Comparison of ENCODE assay signal across 9 mouse cellular contexts in genomic region chr19:28967652-28968051, GRCm38 (mm10). TPM values are rescaled to one million over a fixed set of nuclear protein-coding genes. Genes with fewer than 3 reads are reported as not detected.
DNase-seq lines count a peak whose midpoint lies in the region; ATAC-seq and TF ChIP-seq lines count a peak whose summit lies in the region.
"Had no signal": no experiment of that assay in that cellular context is flagged by ENCODE, and none has a peak within 500 bp of the region (broad histone marks: within the 10 kb centered on the region; RNA-seq: fewer than 3 reads in every experiment).

TSS of gene 4430402I18Rik (minus strand) at chr19:28967800.

- no peak for TF ChIP-seq POLR2A in heart, adult 2 months (IDR thresholded peaks at IDR 0.05; ENCODE audit: insufficient read depth, low read depth, low read length)

- WGBS in heart, adult 2 months = 44% methylated on average over 11 of the region's 11 CpGs
- WGBS in forebrain, embryonic 15.5 days = 4% methylated on average over 11 of the region's 11 CpGs
- WGBS in hindbrain, postnatal 0 days = 5% methylated on average over 11 of the region's 11 CpGs
- 44% methylated on average over 11 of the region's 11 CpGs for WGBS in liver, postnatal 0 days (ENCODE audit: insufficient replicate concordance)

- H3K9ac ChIP-seq in heart, adult 2 months (ENCODE audit: low read depth, low read length) = no peak within 1 kb of the TSS
- H3K9ac ChIP-seq in forebrain, embryonic 15.5 days (replicated peaks) = no peak within 1 kb of the TSS
- H3K9ac ChIP-seq in hindbrain, postnatal 0 days (replicated peaks; ENCODE audit: low read length) = no peak within 1 kb of the TSS
- no peak within 1 kb of the TSS for H3K9ac ChIP-seq in liver, postnatal 0 days (replicated peaks)

- H3K4me1 ChIP-seq in heart, adult 2 months (ENCODE audit: control insufficient read depth, insufficient read depth, low read length) = peaks cover 17% of the 10 kb centered on the region
- peaks cover 36% of the 10 kb centered on the region for H3K4me1 ChIP-seq in forebrain, embryonic 15.5 days
- peaks cover 17% of the 10 kb centered on the region for H3K4me1 ChIP-seq in hindbrain, postnatal 0 days (ENCODE audit: insufficient read depth, low read length)
- H3K4me1 ChIP-seq in liver, postnatal 0 days (ENCODE audit: insufficient read depth) = peaks cover 17% of the 10 kb centered on the region

- TF ChIP-seq CTCF in heart, adult 2 months (IDR thresholded peaks at IDR 0.05) = no peak
- no peak for TF ChIP-seq CTCF in hindbrain, postnatal 0 days (IDR thresholded peaks at IDR 0.05; ENCODE audit: low read depth)
- no peak for TF ChIP-seq CTCF in liver, postnatal 0 days (IDR thresholded peaks at IDR 0.05; ENCODE audit: low read depth)

- H3K27me3 ChIP-seq in heart, adult 2 months (ENCODE audit: control insufficient read depth, insufficient read depth, low read length) = no peaks in the 10 kb centered on the region
- H3K27me3 ChIP-seq in forebrain, embryonic 15.5 days = no peaks in the 10 kb centered on the region
- no peaks in the 10 kb centered on the region for H3K27me3 ChIP-seq in hindbrain, postnatal 0 days (ENCODE audit: insufficient read depth, low read length)
- H3K27me3 ChIP-seq in liver, postnatal 0 days (ENCODE audit: insufficient read depth, low read length) = no peaks in the 10 kb centered on the region
- H3K27me3 ChIP-seq: megakaryocyte, embryonic 14.5 days had no signal

- no peak for DNase-seq in heart, adult 2 months
- DNase-seq in heart, adult 11 months = no peak
- DNase-seq in hindbrain, postnatal 0 days (ENCODE audit: low spot score) = peak; percentile 51
- peak; percentile 31 for DNase-seq in neural tube, embryonic 10.5 days (ENCODE audit: extremely low spot score, low spot score)
- DNase-seq in cerebellum, adult 9-10 months = no peak
- no peak for DNase-seq in liver, postnatal 0 days

- H3K36me3 ChIP-seq in heart, adult 2 months (ENCODE audit: control insufficient read depth, insufficient read depth, low read length) = peaks cover 12% of the 10 kb centered on the region
- H3K36me3 ChIP-seq in forebrain, embryonic 15.5 days = no peaks in the 10 kb centered on the region
- no peaks in the 10 kb centered on the region for H3K36me3 ChIP-seq in hindbrain, postnatal 0 days (ENCODE audit: insufficient read depth, low read length)
- H3K36me3 ChIP-seq in liver, postnatal 0 days (replicated peaks; ENCODE audit: insufficient read depth, low read length) = no peaks in the 10 kb centered on the region

- H3K27ac ChIP-seq in heart, adult 2 months = no peak within 1 kb of the TSS
- no peak within 1 kb of the TSS for H3K27ac ChIP-seq in forebrain, embryonic 15.5 days (replicated peaks)
- H3K27ac ChIP-seq in hindbrain, postnatal 0 days = no peak within 1 kb of the TSS
- no peak within 1 kb of the TSS for H3K27ac ChIP-seq in liver, postnatal 0 days (ENCODE audit: low read depth)

- no peak for TF ChIP-seq EP300 in heart, adult 2 months (IDR thresholded peaks at IDR 0.05; ENCODE audit: insufficient read depth, low read depth, low read length)
- no peak for TF ChIP-seq EP300 in liver, postnatal 0 days (IDR thresholded peaks at IDR 0.05; ENCODE audit: low read depth)

- peak within 1 kb of the TSS; percentile 17; the same call in 1 of the 2 replicates for H3K4me2 ChIP-seq in forebrain, embryonic 15.5 days (replicated peaks)
- H3K4me2 ChIP-seq in hindbrain, postnatal 0 days (ENCODE audit: low read depth, low read length) = peak within 1 kb of the TSS; percentile 28; the same call in 1 of the 2 replicates
- no peak within 1 kb of the TSS for H3K4me2 ChIP-seq in liver, postnatal 0 days (ENCODE audit: low read depth, low read length)

- ATAC-seq in forebrain, embryonic 15.5 days (replicated peaks) = no peak
- peak; percentile 46; the same call in 1 of the 2 replicates for ATAC-seq in hindbrain, postnatal 0 days
- ATAC-seq in granulocyte monocyte progenitor cell, adult 5-6 weeks (replicated peaks; ENCODE audit: poor library complexity, severe bottlenecking) = no peak
- ATAC-seq in liver, postnatal 0 days = no peak

- intact Hi-C loops in heart, adult 2 months (cut with DNase I) = no loop called here

- 0 out of 2 replicates have a peak, but pooled peaks cover 2% of the 10 kb centered on the region for H3K79me2 ChIP-seq in heart, adult 2 months (replicated peaks; ENCODE audit: control insufficient read depth, insufficient read depth, low read length)

- no peaks in the 10 kb centered on the region for H3K9me3 ChIP-seq in forebrain, embryonic 15.5 days
- H3K9me3 ChIP-seq in hindbrain, postnatal 0 days (ENCODE audit: low read length) = no peaks in the 10 kb centered on the region
- no peaks in the 10 kb centered on the region for H3K9me3 ChIP-seq in liver, postnatal 0 days (ENCODE audit: low read length)
- H3K9me3 ChIP-seq: megakaryocyte, embryonic 14.5 days had no signal

- no peak within 1 kb of the TSS for H3K4me3 ChIP-seq in heart, adult 2 months
- H3K4me3 ChIP-seq in forebrain, embryonic 15.5 days = peak within 1 kb of the TSS; percentile 2; the same call in 1 of the 2 replicates
- no peak within 1 kb of the TSS for H3K4me3 ChIP-seq in hindbrain, postnatal 0 days (ENCODE audit: low read length)
- no peak within 1 kb of the TSS for H3K4me3 ChIP-seq in liver, postnatal 0 days (ENCODE audit: low read depth, low read length)
- H3K4me3 ChIP-seq: megakaryocyte, embryonic 14.5 days had no signal

RNA-seq across cellular contexts. Expression of gene 4430402I18Rik, which starts in this region (rescaled TPM):
- 10 to 100 TPM; 22.6 to 27.0 TPM for total RNA-seq in heart, adult 2 months (2021)
- 16.8 and 20.6 TPM in 2 replicates for polyA plus RNA-seq in heart, adult 2 months (2012; rRNA removed)
- polyA plus RNA-seq in forebrain, embryonic 15.5 days (2015; fragmentation: Nextera tagmentation; extraction: Ambion mirVana) = 2.4 TPM in 2 replicates
- total RNA-seq in hindbrain, postnatal 0 days (2014; rRNA removed) = 1.1 and 1.7 TPM in 2 replicates
- polyA plus RNA-seq in hindbrain, postnatal 0 days (2015; fragmentation: Nextera tagmentation; extraction: Ambion mirVana) = 2.4 and 3.0 TPM in 2 replicates
- not detected in 2 replicates for total RNA-seq in granulocyte monocyte progenitor cell, adult 5-6 weeks (2014; fragmentation: Nextera tagmentation)
- 0.72 TPM in 1 of 2 replicates, not detected in the other for total RNA-seq in granulocyte monocyte progenitor cell, adult 5-6 weeks (2017)
- polyA plus RNA-seq in liver, postnatal 0 days (2015; fragmentation: Nextera tagmentation; extraction: Ambion mirVana) = 8.1 and 10.9 TPM in 2 replicates

Comparison
In these comparisons a context has a peak if more than half of its experiments do, and no peak if none do; other contexts are left out.
1. DNase-seq: peak in hindbrain, postnatal 0 days (single experiment) and neural tube, embryonic 10.5 days (single experiment); none in heart, adult 2 months (0 of 2), heart, adult 11 months (single experiment), cerebellum, adult 9-10 months (single experiment) and liver, postnatal 0 days (single experiment).